Comparison of ENCODE assay signal across 9 mouse cellular contexts in genomic region chr15:41973263-41973662, GRCm38 (mm10).
DNase-seq lines count a peak whose midpoint lies in the region; ATAC-seq lines count a peak whose summit lies in the region.
"Had no signal": no experiment of that assay in that cellular context is flagged by ENCODE, and none has a peak within 500 bp of the region (broad histone marks: within the 10 kb centered on the region; RNA-seq: fewer than 3 reads in every experiment).

No protein-coding gene starts in this region.

- H3K27ac ChIP-seq in kidney, embryonic 14.5 days (ENCODE audit: low read depth, low read length) = no peak overlapping the region
- H3K27ac ChIP-seq in limb, embryonic 13.5 days = no peak overlapping the region
- H3K27ac ChIP-seq: embryonic facial prominence, embryonic 13.5 days had no signal

- no peak overlapping the region for H3K4me2 ChIP-seq in kidney, embryonic 14.5 days (replicated peaks; ENCODE audit: low read depth, low read length)
- H3K4me2 ChIP-seq in limb, embryonic 13.5 days (replicated peaks) = no peak overlapping the region
- H3K4me2 ChIP-seq: embryonic facial prominence, embryonic 13.5 days had no signal

- no peaks in the 10 kb centered on the region for H3K36me3 ChIP-seq in kidney, embryonic 14.5 days (ENCODE audit: control insufficient read depth, insufficient read depth, low read length)
- H3K36me3 ChIP-seq in limb, embryonic 13.5 days = no peaks in the 10 kb centered on the region
- H3K36me3 ChIP-seq: embryonic facial prominence, embryonic 13.5 days had no signal

- ATAC-seq in kidney, embryonic 14.5 days (ENCODE audit: low FRiP score, low TSS enrichment) = 0 out of 2 replicates have a peak, but pooled peaks have one; percentile 64
- ATAC-seq in limb, embryonic 13.5 days (ENCODE audit: low FRiP score, low read depth) = peak; percentile 73

- DNase-seq in A20 (ENCODE audit: low read depth, low spot score) = peak; percentile 73
- DNase-seq in adrenal gland, postnatal 10 days = peak; percentile 94
- peak; percentile 74 for DNase-seq in embryo, embryonic 11.5 days (ENCODE audit: low read depth, low spot score)
- DNase-seq in gastrocnemius, postnatal 4 days (ENCODE audit: low spot score in 2 of 2) = peak; percentile 82
- DNase-seq in naive thymus-derived CD4-positive, alpha-beta T cell, adult 2 months (ENCODE audit: low read depth) = peak; percentile 82
- DNase-seq in spleen, postnatal 4 days (ENCODE audit: low spot score in 2 of 2) = peak; percentile 69 to 89

- 3% methylated on average over 8 of the region's 8 CpGs for WGBS in kidney, embryonic 14.5 days
- WGBS in limb, embryonic 13.5 days = 4% methylated on average over 8 of the region's 8 CpGs

- H3K4me1 ChIP-seq in kidney, embryonic 14.5 days (ENCODE audit: control insufficient read depth, insufficient read depth, low read length) = no peaks in the 10 kb centered on the region
- no peaks in the 10 kb centered on the region; the same call in 1 of the 2 replicates for H3K4me1 ChIP-seq in limb, embryonic 13.5 days

- no peak overlapping the region for H3K9ac ChIP-seq in kidney, embryonic 14.5 days (ENCODE audit: low read depth, low read length)
- no peak overlapping the region for H3K9ac ChIP-seq in limb, embryonic 13.5 days
- H3K9ac ChIP-seq: embryonic facial prominence, embryonic 13.5 days had no signal

- no peaks in the 10 kb centered on the region for H3K27me3 ChIP-seq in kidney, embryonic 14.5 days (ENCODE audit: control insufficient read depth, insufficient read depth, low read length)
- H3K27me3 ChIP-seq in limb, embryonic 13.5 days = no peaks in the 10 kb centered on the region
- H3K27me3 ChIP-seq: embryonic facial prominence, embryonic 13.5 days had no signal

- no peaks in the 10 kb centered on the region for H3K9me3 ChIP-seq in kidney, embryonic 14.5 days (ENCODE audit: control insufficient read depth, low read length)
- no peaks in the 10 kb centered on the region for H3K9me3 ChIP-seq in limb, embryonic 13.5 days
- H3K9me3 ChIP-seq: embryonic facial prominence, embryonic 13.5 days had no signal

- no peak overlapping the region for H3K4me3 ChIP-seq in kidney, embryonic 14.5 days (ENCODE audit: low read length)
- H3K4me3 ChIP-seq in limb, embryonic 13.5 days = no peak overlapping the region
- H3K4me3 ChIP-seq: embryonic facial prominence, embryonic 13.5 days had no signal
